Mouse (Mus musculus): ENCODE data around the gene Gnmt. TPM values are rescaled to one million over a fixed set of nuclear protein-coding genes. Genes with fewer than 3 reads are reported as not detected.

The Gnmt gene
- polyA plus RNA-seq, 1 experiment, result 8.1 TPM

- WGBS, result 77% methylated on average over 8 of the region's 8 CpGs
- Histone ChIP-seq H3K27me3 (ENCODE audit: control insufficient read depth, insufficient read depth, low read length) (no peaks in the 10 kb centered on the region), H3K36me3 (ENCODE audit: control insufficient read depth, insufficient read depth, low read length) (peaks cover 32% of the 10 kb centered on the region), H3K4me3 (ENCODE audit: extremely low read depth, insufficient read depth, insufficient read length) (no peak overlapping the region), H3K27ac (ENCODE audit: insufficient read depth, low read length) (no peak overlapping the region), H3K4me1 (ENCODE audit: control insufficient read depth, insufficient read depth, insufficient read length) (peaks cover 11% of the 10 kb centered on the region; the same call in 1 of the 2 replicates)
- DNase-seq (ENCODE audit: low read depth in 1 of 2, low spot score in 2 of 2), result no peak
- TF ChIP-seq CTCF (IDR thresholded peaks at IDR 0.05; ENCODE audit: extremely low read depth, insufficient read depth, insufficient read length, insufficient replicate concordance), result no peak
- no peak for TF ChIP-seq POLR2A (IDR thresholded peaks at IDR 0.05; ENCODE audit: low read depth, low read length)
Measured at GRCm38 (mm10) chr17:46747234-46747633, 18.3 kb upstream of the Gnmt start.

DNA sequence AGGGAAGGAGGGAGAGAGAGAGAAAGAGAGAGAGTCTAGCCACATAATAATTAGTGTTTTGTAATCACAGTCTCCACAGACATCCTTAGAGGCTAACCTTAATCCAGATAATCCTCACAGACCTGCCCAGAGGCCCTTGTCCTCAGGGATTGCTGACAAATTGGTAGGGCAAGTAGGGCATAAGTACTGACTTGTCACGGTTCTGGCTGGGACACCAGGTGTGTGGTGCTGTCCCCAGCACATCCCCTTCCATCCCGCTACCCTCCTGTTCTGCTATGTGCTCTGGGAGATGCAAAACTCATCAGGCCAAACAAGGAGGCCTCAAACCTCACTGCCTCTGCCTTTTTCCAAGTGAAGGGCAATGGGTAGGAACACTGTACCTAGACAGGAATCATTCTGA lies 16.5 kb upstream of the Gnmt start:
- DNase-seq (ENCODE audit: low read depth in 1 of 2, low spot score in 2 of 2), result no peak
- Histone ChIP-seq H3K4me3 (ENCODE audit: extremely low read depth, insufficient read depth, insufficient read length) (no peak overlapping the region), H3K36me3 (ENCODE audit: control insufficient read depth, insufficient read depth, low read length) (peaks cover 37% of the 10 kb centered on the region), H3K4me1 (ENCODE audit: control insufficient read depth, insufficient read depth, insufficient read length) (peaks cover 6% of the 10 kb centered on the region; the same call in 1 of the 2 replicates), H3K27ac (ENCODE audit: insufficient read depth, low read length) (no peak overlapping the region), H3K27me3 (ENCODE audit: control insufficient read depth, insufficient read depth, low read length) (no peaks in the 10 kb centered on the region)
- TF ChIP-seq CTCF (IDR thresholded peaks at IDR 0.05; ENCODE audit: extremely low read depth, insufficient read depth, insufficient read length, insufficient replicate concordance) (no peak), POLR2A (IDR thresholded peaks at IDR 0.05; ENCODE audit: low read depth, low read length) (no peak)
- WGBS, result 75% methylated on average over 2 of the region's 2 CpGs

GRCm38 (mm10) chr17:46742986-46743385 lies 14.0 kb upstream of the Gnmt start:
- Histone ChIP-seq H3K36me3 (ENCODE audit: control insufficient read depth, insufficient read depth, low read length) (peaks cover 37% of the 10 kb centered on the region), H3K27ac (ENCODE audit: insufficient read depth, low read length) (no peak overlapping the region), H3K27me3 (ENCODE audit: control insufficient read depth, insufficient read depth, low read length) (no peaks in the 10 kb centered on the region), H3K4me3 (ENCODE audit: extremely low read depth, insufficient read depth, insufficient read length) (no peak overlapping the region), H3K4me1 (ENCODE audit: control insufficient read depth, insufficient read depth, insufficient read length) (no peaks in the 10 kb centered on the region)
- TF ChIP-seq POLR2A (IDR thresholded peaks at IDR 0.05; ENCODE audit: low read depth, low read length), result no peak
- TF ChIP-seq CTCF (IDR thresholded peaks at IDR 0.05; ENCODE audit: extremely low read depth, insufficient read depth, insufficient read length, insufficient replicate concordance), result no peak
- 93% methylated on average over 9 of the region's 9 CpGs for WGBS
- DNase-seq (ENCODE audit: low read depth in 1 of 2, low spot score in 2 of 2), result no peak

- no peak overlapping the region for H3K27ac ChIP-seq (ENCODE audit: insufficient read depth, low read length)
- no peak overlapping the region for H3K4me3 ChIP-seq (ENCODE audit: extremely low read depth, insufficient read depth, insufficient read length)
- DNase-seq (ENCODE audit: low read depth in 1 of 2, low spot score in 2 of 2), result no peak
- 95% methylated on average over 6 of the region's 6 CpGs for WGBS
- no peaks in the 10 kb centered on the region for H3K27me3 ChIP-seq (ENCODE audit: control insufficient read depth, insufficient read depth, low read length)
- TF ChIP-seq POLR2A (IDR thresholded peaks at IDR 0.05; ENCODE audit: low read depth, low read length), result no peak
- no peak for TF ChIP-seq CTCF (IDR thresholded peaks at IDR 0.05; ENCODE audit: extremely low read depth, insufficient read depth, insufficient read length, insufficient replicate concordance)
- peaks cover 27% of the 10 kb centered on the region for H3K36me3 ChIP-seq (ENCODE audit: control insufficient read depth, insufficient read depth, low read length)
- no peaks in the 10 kb centered on the region for H3K4me1 ChIP-seq (ENCODE audit: control insufficient read depth, insufficient read depth, insufficient read length)
Measured at GRCm38 (mm10) chr17:46741305-46741704, 12.3 kb upstream of the Gnmt start.

GRCm38 (mm10) chr17:46736160-46736559 lies 7.2 kb upstream of the Gnmt start:
- no peak overlapping the region for H3K27ac ChIP-seq (ENCODE audit: insufficient read depth, low read length)
- H3K4me3 ChIP-seq (ENCODE audit: extremely low read depth, insufficient read depth, insufficient read length), result no peak overlapping the region
- TF ChIP-seq CTCF (IDR thresholded peaks at IDR 0.05; ENCODE audit: extremely low read depth, insufficient read depth, insufficient read length, insufficient replicate concordance), result peak; percentile 76
- no peak for TF ChIP-seq POLR2A (IDR thresholded peaks at IDR 0.05; ENCODE audit: low read depth, low read length)
- peaks cover 8% of the 10 kb centered on the region; the same call in 1 of the 2 replicates for H3K36me3 ChIP-seq (ENCODE audit: control insufficient read depth, insufficient read depth, low read length)
- no peaks in the 10 kb centered on the region for H3K27me3 ChIP-seq (ENCODE audit: control insufficient read depth, insufficient read depth, low read length)
- DNase-seq (ENCODE audit: low read depth in 1 of 2, low spot score in 2 of 2), result peak in 1 of 2 experiments; percentile 36
- WGBS, result 73% methylated on average over 10 of the region's 10 CpGs
- no peaks in the 10 kb centered on the region for H3K4me1 ChIP-seq (ENCODE audit: control insufficient read depth, insufficient read depth, insufficient read length)

GRCm38 (mm10) chr17:46735287-46735686 lies 6.3 kb upstream of the Gnmt start:
- no peak for DNase-seq (ENCODE audit: low read depth in 1 of 2, low spot score in 2 of 2)
- Histone ChIP-seq H3K4me3 (ENCODE audit: extremely low read depth, insufficient read depth, insufficient read length) (no peak overlapping the region), H3K27me3 (ENCODE audit: control insufficient read depth, insufficient read depth, low read length) (no peaks in the 10 kb centered on the region), H3K36me3 (ENCODE audit: control insufficient read depth, insufficient read depth, low read length) (peaks cover 8% of the 10 kb centered on the region; the same call in 1 of the 2 replicates), H3K27ac (ENCODE audit: insufficient read depth, low read length) (no peak overlapping the region), H3K4me1 (ENCODE audit: control insufficient read depth, insufficient read depth, insufficient read length) (no peaks in the 10 kb centered on the region)
- TF ChIP-seq CTCF (IDR thresholded peaks at IDR 0.05; ENCODE audit: extremely low read depth, insufficient read depth, insufficient read length, insufficient replicate concordance), result no peak
- TF ChIP-seq POLR2A (IDR thresholded peaks at IDR 0.05; ENCODE audit: low read depth, low read length), result no peak
- WGBS, result 92% methylated on average over 7 of the region's 7 CpGs

DNA sequence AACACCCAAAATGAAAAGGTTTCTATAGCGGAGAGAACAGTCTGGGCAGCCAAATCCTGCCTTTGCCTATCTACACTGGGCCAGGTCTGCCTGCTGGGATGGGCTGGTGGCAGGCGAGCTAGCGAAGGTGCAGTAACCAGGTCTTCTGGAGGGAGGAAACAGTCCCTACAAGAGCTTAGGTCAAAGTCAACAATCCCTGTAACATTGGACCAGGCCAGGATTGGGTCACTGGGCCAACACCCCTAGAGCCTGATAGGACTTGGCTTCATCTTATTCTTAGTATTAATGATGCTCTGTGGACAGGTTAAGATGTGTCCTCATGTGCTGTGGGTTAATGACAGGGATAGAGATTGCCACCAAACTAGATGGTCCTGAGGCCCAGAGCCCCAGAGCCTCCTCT lies 5.1 kb upstream of the Gnmt start:
- peaks cover 8% of the 10 kb centered on the region; the same call in 1 of the 2 replicates for H3K36me3 ChIP-seq (ENCODE audit: control insufficient read depth, insufficient read depth, low read length)
- 93% methylated on average over 3 of the region's 3 CpGs for WGBS
- no peaks in the 10 kb centered on the region for H3K4me1 ChIP-seq (ENCODE audit: control insufficient read depth, insufficient read depth, insufficient read length)
- no peak overlapping the region for H3K27ac ChIP-seq (ENCODE audit: insufficient read depth, low read length)
- no peak for DNase-seq (ENCODE audit: low read depth in 1 of 2, low spot score in 2 of 2)
- H3K27me3 ChIP-seq (ENCODE audit: control insufficient read depth, insufficient read depth, low read length), result no peaks in the 10 kb centered on the region
- no peak overlapping the region for H3K4me3 ChIP-seq (ENCODE audit: extremely low read depth, insufficient read depth, insufficient read length)
- TF ChIP-seq CTCF (IDR thresholded peaks at IDR 0.05; ENCODE audit: extremely low read depth, insufficient read depth, insufficient read length, insufficient replicate concordance) (no peak), POLR2A (IDR thresholded peaks at IDR 0.05; ENCODE audit: low read depth, low read length) (no peak)
